Mouse (Mus musculus): Measurements from ENCODE around the gene Mt1.

Gene Mt1

DNA sequence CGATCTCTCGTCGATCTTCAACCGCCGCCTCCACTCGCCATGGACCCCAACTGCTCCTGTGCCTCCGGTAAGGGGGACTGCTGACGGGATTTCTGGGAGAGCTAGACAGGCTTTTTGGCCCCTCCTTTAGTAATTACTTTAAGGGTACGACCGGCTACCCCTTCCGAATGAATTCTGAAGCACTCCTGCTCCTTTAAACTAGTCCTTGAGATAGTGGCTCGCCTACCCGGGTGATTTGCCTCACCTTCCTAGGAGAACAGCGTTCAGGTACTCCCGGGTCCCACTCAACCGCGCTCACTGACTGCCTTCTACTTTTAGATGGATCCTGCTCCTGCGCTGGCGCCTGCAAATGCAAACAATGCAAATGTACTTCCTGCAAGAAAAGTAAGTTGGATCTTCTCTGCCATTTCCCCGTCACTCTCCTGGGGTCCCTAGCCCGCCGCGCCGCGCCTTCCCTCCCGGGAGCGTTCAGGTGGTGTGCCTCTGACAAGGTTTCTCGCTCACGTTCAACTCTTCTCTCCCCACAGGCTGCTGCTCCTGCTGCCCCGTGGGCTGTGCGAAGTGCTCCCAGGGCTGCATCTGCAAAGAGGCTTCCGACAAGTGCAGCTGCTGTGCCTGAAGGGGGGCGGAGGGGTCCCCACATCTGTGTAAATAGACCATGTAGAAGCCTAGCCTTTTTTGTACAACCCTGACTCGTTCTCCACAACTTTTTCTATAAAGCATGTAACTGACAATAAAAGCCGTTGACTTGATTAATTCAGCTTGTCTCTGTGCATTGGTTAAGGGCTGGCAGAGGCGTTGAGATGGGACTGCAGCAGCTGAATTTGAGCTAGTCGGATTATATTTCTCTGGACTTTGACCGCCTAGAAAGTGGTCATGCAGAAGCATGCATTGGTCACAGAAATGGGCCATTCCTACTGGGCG is 5.8 kb upstream of the Mt1 start:
- no peak for DNase-seq (ENCODE audit: low read depth)

DNA sequence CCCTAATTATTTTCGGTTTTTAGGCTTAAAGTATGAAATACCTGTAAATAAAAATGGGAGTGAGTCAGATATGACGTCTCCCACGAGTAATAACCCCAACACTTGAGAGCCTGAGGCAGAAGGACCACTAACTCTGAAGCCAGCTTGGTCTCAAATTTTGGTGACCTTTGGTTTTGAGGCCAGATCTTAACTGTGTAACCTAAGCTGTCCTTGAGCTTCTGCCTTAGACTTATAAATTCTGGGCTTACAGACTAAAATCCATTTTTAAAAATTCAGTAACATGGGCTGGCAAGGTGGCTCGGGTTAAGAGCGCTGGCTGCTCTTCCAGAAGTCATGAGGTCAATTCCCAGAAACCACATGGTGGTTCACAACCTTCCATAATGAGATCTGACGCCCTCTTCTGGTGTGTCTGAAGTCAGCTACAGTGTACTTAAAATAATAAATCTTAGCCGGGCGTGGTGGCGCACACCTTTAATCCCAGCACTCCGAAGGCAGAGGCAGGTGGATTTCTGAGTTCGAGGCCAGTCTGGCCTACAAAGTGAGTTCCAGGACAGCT is 5.0 kb upstream of the Mt1 start:
- DNase-seq (ENCODE audit: low read depth) = no peak

DNA sequence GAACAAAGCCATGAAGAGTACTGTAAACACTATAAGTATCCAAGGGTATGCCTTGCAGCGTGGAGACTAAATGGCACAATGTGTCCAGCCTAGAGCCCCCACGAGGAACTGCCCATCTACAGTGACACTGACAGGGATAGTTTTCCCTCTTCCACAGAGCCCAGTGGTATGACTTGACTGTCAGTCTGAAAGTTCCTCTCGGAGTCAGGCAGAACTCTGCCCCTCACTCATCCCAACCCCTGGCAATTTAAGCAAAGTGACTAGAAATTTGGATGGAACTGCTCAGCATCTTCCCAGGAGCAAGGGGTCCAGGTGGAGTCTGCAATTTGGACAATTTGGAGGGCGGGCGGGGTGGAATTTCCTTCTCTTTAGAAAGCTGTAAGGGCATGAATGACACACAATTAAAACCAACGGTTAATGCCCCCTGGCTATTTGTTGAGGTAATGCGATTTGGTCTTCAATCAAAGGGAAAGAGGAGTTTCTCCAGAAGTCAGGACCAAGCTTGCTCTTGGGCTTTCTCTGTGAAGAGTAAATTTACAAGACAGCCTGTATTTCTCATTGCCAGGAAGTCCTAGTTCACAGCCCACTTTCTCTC is 4.2 kb upstream of the Mt1 start:
- no peak for DNase-seq (ENCODE audit: low read depth)

DNA sequence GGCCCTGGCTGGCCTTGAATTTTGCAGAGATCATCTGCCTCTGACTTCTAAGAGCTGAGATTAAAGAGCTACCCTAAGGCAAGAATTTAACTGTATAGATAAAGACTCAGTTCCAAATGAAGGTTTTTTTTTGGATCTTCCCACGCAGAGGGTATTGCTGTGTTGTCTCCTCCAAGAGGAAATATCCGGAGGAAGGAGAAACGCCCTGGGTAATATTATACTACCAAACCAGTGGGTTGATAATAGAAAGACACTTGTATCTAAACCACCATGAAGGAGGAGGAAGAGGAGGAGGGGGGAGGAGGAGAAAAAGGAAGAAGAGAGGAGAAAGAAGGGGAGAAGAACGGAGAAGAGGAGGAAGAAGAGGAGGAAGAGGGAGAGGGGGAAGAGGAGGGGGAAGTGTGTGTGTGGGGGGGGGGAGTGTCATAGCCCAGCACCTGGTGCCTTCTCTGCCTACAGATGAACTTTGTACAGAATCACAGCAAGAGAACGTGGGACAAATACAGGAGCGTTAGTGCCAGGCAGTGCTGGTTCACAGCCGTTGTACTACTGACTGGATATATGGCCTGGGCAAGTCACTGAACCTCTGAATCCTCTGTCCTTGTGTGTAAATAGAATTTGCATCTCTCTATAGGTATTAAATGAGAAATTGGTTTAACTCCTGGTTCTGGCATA is 1.0 kb upstream of the Mt1 start:
- DNase-seq (ENCODE audit: low read depth) = no peak

DNA sequence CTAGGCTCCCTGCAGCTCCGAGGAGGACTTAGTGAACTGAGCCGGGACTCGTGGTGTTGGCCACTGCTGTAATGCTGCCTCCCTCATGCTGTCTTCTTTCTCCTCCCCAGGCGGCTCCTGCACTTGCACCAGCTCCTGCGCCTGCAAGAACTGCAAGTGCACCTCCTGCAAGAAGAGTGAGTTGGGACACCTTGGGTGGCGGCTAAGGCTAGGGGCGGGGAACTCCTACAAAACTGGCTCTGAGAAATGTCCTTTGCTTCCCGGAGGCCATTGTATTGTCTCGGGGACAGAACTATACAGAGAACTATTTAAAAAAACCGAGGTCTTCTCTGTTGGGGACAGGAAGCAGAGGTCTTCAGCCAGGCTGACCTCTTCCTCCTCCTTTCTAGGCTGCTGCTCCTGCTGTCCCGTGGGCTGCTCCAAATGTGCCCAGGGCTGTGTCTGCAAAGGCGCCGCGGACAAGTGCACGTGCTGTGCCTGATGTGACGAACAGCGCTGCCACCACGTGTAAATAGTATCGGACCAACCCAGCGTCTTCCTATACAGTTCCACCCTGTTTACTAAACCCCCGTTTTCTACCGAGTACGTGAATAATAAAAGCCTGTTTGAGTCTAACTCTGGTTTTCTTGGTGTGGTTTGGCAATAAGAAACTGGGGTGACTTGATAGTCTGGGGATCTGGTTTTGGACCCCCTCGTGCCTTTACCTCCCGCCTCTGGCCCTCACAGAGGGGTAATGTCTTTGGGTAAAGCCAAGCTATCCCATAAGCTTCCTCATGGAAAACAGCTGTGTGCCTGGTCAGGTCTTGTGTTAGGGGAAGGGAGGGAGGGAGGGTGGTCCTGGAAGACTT is 1.1 kb downstream of the Mt1 start:
- no peak for DNase-seq (ENCODE audit: low read depth)

DNA sequence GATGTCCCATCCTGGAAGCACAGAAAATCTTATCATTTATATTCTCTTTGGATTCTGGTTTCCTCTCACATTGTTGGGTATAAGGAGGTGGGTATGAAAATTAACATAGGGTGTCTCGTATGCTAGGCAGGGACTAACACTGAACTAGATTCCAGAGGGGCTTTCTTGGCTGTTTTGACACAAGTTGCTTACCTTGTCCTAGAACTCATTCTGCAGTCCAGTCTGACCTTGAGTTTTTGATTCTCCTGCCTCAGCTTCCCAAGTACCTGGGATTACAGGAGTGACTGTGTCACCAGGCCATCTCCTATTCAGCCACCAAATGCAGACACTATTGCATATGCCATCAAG is 1.7 kb downstream of the Mt1 start:
- no peak for DNase-seq (ENCODE audit: low read depth)

GRCm38 (mm10) chr8:94182055-94182929 is 3.4 kb downstream of the Mt1 start:
- DNase-seq (ENCODE audit: low read depth) = no peak

- DNase-seq (ENCODE audit: low read depth) = peak; percentile 88
These were observed 4.2 kb downstream of the Mt1 start for GRCm38 (mm10) chr8:94183117-94183516.

- no peak for DNase-seq (ENCODE audit: low read depth)
These were observed 5.5 kb downstream of the Mt1 start for GRCm38 (mm10) chr8:94184357-94184843.

- no peak for DNase-seq (ENCODE audit: low read depth)
These were observed 6.9 kb downstream of the Mt1 start for GRCm38 (mm10) chr8:94185791-94186190.

DNA sequence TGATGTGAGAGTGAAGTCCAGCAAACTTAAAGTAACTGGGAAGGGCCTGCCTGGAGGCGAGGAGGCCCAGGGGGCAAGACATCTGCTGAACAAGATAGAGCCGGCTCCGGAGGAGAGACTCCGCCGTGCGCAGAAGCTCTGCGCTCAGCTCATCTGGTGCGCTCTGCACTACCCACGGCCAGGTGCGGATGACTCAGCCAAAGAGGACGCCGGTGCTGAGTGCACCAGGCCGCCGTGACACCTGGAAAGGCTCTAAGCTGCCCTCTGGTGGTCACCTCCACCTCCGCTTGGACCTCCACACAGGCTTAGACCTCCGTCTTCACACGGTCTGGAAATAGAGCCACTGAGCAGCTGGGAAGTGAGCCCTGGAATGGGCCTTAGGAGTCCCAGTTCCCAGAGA is 7.7 kb downstream of the Mt1 start:
- DNase-seq (ENCODE audit: low read depth) = peak; percentile 58

GRCm38 (mm10) chr8:94187290-94188002 is 8.6 kb downstream of the Mt1 start:
- DNase-seq (ENCODE audit: low read depth) = no peak

GRCm38 (mm10) chr8:94189275-94190031 is 10.6 kb downstream of the Mt1 start:
- DNase-seq (ENCODE audit: low read depth) = no peak

DNA sequence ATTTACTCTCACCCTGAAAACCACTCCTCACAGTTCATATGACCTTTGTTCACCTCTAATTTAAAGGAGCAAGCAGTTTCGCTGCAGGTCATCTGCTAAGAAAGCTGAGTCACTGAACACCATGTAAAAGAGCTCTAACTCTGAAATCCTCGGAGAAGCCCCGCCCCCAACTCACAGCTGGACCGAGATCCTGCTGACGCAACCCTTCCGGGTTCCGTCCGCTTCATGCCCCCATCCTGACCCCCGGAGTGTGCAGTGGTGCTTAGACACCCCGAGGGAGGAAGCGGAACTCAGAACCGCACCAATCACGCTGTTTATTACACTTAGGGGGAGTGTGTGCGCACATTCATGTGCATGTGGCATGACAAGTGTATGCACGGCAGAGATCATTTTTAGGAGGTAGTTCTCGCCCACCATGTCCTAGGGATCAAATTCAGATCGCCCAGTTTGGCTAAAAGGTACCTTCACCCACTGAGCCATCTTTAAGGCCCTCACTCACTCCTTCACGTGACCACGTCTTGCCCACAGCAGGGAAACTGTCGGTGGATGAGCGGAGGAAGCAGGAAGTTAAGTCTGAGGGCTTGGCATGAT is 12.3 kb downstream of the Mt1 start:
- peak; percentile 71 for DNase-seq (ENCODE audit: low read depth)

DNA sequence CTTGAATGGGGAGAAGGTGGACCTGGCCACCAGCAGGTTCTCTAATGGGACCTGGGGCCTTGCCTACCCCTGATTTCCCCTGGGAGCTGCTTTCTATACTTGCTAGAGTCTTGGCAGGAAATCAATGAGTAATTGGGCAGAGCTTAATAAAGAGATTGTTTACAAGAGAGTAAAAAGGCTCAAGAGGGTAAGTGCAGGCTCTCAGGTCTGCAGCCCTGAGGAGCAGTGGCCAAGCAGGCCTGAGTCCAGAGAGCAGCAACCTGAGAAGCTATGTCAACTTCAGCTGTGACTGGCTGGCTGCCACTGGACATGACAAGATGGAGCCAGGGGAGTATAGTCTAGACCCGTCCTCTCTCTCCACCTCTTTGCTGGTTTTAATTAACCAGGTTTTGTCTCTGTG is 14.0 kb downstream of the Mt1 start:
- DNase-seq (ENCODE audit: low read depth) = no peak

DNA sequence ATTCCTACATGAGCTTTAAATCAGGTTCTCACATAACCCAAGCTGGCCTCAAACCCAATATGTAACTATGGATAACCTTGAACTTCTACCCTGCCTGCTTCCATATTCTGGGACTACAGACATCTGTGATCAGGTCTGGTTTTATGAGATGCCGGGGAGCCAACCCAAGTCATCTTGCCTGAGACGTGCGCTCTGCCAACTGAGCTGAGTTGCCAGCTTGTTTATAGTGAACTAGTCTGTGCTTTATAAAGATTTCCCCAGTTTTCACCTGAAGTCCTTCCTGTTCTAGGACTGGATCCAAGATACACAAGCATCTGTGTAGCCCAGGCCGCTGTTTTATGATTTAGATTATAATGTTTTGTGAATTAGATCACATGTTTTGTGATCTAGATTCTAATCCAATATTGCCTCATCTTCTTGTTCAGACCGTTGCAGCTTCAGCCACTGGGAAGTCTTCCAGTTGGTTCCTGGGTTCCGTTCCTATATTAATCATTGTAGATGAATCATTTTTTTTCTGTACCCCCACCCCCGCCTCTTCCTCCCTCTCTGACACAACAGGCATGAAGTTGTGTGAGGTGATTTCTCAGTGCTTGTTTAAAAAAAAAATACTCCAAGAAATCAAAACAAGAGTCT is 15.8 kb downstream of the Mt1 start:
- no peak for DNase-seq (ENCODE audit: low read depth)

DNA sequence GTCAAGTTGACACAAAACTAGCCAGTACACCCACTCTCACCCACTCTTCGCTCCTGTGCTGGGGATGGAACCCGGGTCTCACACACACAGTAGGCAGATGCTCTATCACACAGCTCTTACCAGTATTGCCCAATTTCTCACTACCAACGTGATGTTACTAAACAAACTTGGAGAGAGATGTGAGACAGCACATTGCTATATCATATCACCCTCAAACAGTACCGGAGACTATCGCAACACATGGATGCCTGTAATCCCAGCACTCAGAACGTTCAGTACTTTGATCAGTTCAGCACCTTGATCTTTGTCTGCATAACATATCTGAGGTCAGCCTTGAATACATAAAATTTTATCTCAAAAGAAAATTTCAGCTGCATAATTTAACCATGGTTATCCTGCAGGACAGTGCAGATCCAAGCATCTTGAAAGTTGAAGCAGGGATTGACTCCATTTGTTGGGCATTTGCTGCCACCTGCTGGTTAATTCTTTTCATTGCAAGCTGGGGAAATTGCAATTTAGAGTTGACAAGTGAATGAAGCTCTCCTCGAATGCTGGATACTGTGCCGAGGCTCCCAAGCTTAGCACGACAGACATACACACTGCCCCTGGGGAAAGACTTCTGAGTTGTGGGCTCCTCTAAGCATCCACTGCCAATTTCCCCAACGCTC is 20.5 kb downstream of the Mt1 start:
- DNase-seq (ENCODE audit: low read depth) = peak; percentile 81

- DNase-seq (ENCODE audit: low read depth) = no peak
These were observed 25.2 kb downstream of the Mt1 start for GRCm38 (mm10) chr8:94204043-94204442.
